Mouse (Mus musculus): Measurements from ENCODE around the gene Itgb7. TPM values are rescaled to one million over a fixed set of nuclear protein-coding genes. Genes with fewer than 3 reads are reported as not detected.
"Not testable (repeated sequence)": the region's sequence is repeated elsewhere in the genome, so short reads cannot be mapped to it uniquely, and the experiment has no call there.

Itgb7 gene
- polyA plus RNA-seq, 1 experiment from 2014 or later = 0.99 TPM

- Histone ChIP-seq H3K4me2 (replicated peaks) (no peak overlapping the region), H3K27ac (replicated peaks) (no peak overlapping the region), H3K9me3 (no peaks in the 10 kb centered on the region), H3K9ac (replicated peaks) (no peak overlapping the region), H3K36me3 (no peaks in the 10 kb centered on the region), H3K4me3 (no peak overlapping the region), H3K4me1 (peaks cover 10% of the 10 kb centered on the region), H3K27me3 (no peaks in the 10 kb centered on the region)
- no peak for ATAC-seq (replicated peaks)
- 86% methylated on average over 14 of the region's 14 CpGs for WGBS
Measured at GRCm38 (mm10) chr15:102238543-102239259, 7.0 kb upstream of the Itgb7 start.

- 17% methylated on average over 21 of the region's 21 CpGs for WGBS
- Histone ChIP-seq H3K36me3 (no peaks in the 10 kb centered on the region), H3K9ac (replicated peaks) (no peak overlapping the region), H3K27ac (replicated peaks) (no peak overlapping the region), H3K4me2 (replicated peaks) (no peak overlapping the region), H3K9me3 (no peaks in the 10 kb centered on the region), H3K4me3 (no peak overlapping the region), H3K4me1 (peaks cover 4% of the 10 kb centered on the region; the same call in 1 of the 2 replicates), H3K27me3 (no peaks in the 10 kb centered on the region)
- ATAC-seq (replicated peaks) = peak; percentile 21; the same call in 1 of the 2 replicates
Measured at GRCm38 (mm10) chr15:102235371-102236027, 3.8 kb upstream of the Itgb7 start.

GRCm38 (mm10) chr15:102233896-102234295 lies 2.2 kb upstream of the Itgb7 start:
- Histone ChIP-seq H3K4me2 (replicated peaks) (no peak overlapping the region), H3K9ac (replicated peaks) (no peak overlapping the region), H3K4me1 (peaks cover 4% of the 10 kb centered on the region; the same call in 1 of the 2 replicates), H3K4me3 (no peak overlapping the region), H3K36me3 (no peaks in the 10 kb centered on the region), H3K9me3 (no peaks in the 10 kb centered on the region), H3K27me3 (no peaks in the 10 kb centered on the region), H3K27ac (replicated peaks) (no peak overlapping the region)
- no peak for ATAC-seq (replicated peaks)
- WGBS = 35% methylated on average over 2 of the region's 2 CpGs

- 85% methylated on average over 7 of the region's 7 CpGs for WGBS
Measured at GRCm38 (mm10) chr15:102232764-102233163, 1.0 kb upstream of the Itgb7 start.

GRCm38 (mm10) chr15:102230408-102231321 lies 1.1 kb downstream of the Itgb7 start:
- 83% methylated on average over 17 of the region's 17 CpGs for WGBS
- H3K27ac ChIP-seq (replicated peaks) = no peak overlapping the region
- no peak overlapping the region for H3K4me2 ChIP-seq (replicated peaks)
- no peaks in the 10 kb centered on the region for H3K36me3 ChIP-seq
- H3K9ac ChIP-seq (replicated peaks) = no peak overlapping the region
- no peaks in the 10 kb centered on the region for H3K27me3 ChIP-seq
- H3K4me3 ChIP-seq = no peak overlapping the region
- peaks cover 4% of the 10 kb centered on the region; the same call in 1 of the 2 replicates for H3K4me1 ChIP-seq
- no peaks in the 10 kb centered on the region for H3K9me3 ChIP-seq
- no peak for ATAC-seq (replicated peaks)

More at GRCm38 (mm10) chr15:102232764-102233163, 1.0 kb upstream of the Itgb7 start:
- H3K27ac ChIP-seq (replicated peaks) = no peak overlapping the region
- no peak overlapping the region for H3K9ac ChIP-seq (replicated peaks)
- no peak overlapping the region for H3K4me3 ChIP-seq
- H3K4me1 ChIP-seq = peaks cover 4% of the 10 kb centered on the region; the same call in 1 of the 2 replicates
- no peak overlapping the region for H3K4me2 ChIP-seq (replicated peaks)
- no peaks in the 10 kb centered on the region for H3K36me3 ChIP-seq
- no peak for ATAC-seq (replicated peaks)
- H3K27me3 ChIP-seq = no peaks in the 10 kb centered on the region
- H3K9me3 ChIP-seq = no peaks in the 10 kb centered on the region

GRCm38 (mm10) chr15:102225619-102226018 lies 6.1 kb downstream of the Itgb7 start:
- H3K4me2 ChIP-seq (replicated peaks); H3K9me3 ChIP-seq; ATAC-seq (replicated peaks); H3K27ac ChIP-seq (replicated peaks); H3K27me3 ChIP-seq; H3K4me3 ChIP-seq; H3K36me3 ChIP-seq; H3K9ac ChIP-seq (replicated peaks): not testable (repeated sequence)
- 77% methylated on average over 6 of the region's 6 CpGs for WGBS
- peaks cover 15% of the 10 kb centered on the region for H3K4me1 ChIP-seq

- peak overlapping the region; percentile 87 for H3K4me2 ChIP-seq (replicated peaks)
- H3K36me3 ChIP-seq = no peaks in the 10 kb centered on the region
- WGBS = 13% methylated on average over 21 of the region's 21 CpGs
- H3K9me3 ChIP-seq = no peaks in the 10 kb centered on the region
- ATAC-seq (replicated peaks) = peak; percentile 42; the same call in 1 of the 2 replicates
- H3K4me1 ChIP-seq = peaks cover 15% of the 10 kb centered on the region
- H3K27me3 ChIP-seq = peaks cover 7% of the 10 kb centered on the region; the same call in 1 of the 2 replicates
- H3K4me3 ChIP-seq = peak overlapping the region; percentile 42
- H3K27ac ChIP-seq (replicated peaks) = no peak overlapping the region
- H3K9ac ChIP-seq (replicated peaks) = no peak overlapping the region
Measured at GRCm38 (mm10) chr15:102224992-102225617, 6.6 kb downstream of the Itgb7 start.

GRCm38 (mm10) chr15:102224186-102224991 lies 7.4 kb downstream of the Itgb7 start:
- peak overlapping the region; percentile 87 for H3K4me2 ChIP-seq (replicated peaks)
- 2% methylated on average over 43 of the region's 43 CpGs for WGBS
- peak overlapping the region; percentile 42 for H3K4me3 ChIP-seq
- peak overlapping the region; percentile 44 for H3K9ac ChIP-seq (replicated peaks)
- no peak overlapping the region for H3K27ac ChIP-seq (replicated peaks)
- no peaks in the 10 kb centered on the region for H3K36me3 ChIP-seq
- no peaks in the 10 kb centered on the region for H3K9me3 ChIP-seq
- peaks cover 7% of the 10 kb centered on the region; the same call in 1 of the 2 replicates for H3K27me3 ChIP-seq
- H3K4me1 ChIP-seq = peaks cover 15% of the 10 kb centered on the region
- peak; percentile 89 for ATAC-seq (replicated peaks)

GRCm38 (mm10) chr15:102222386-102222785 lies 9.4 kb downstream of the Itgb7 start:
- no peak for ATAC-seq (replicated peaks)
- Histone ChIP-seq H3K4me3 (no peak overlapping the region), H3K27me3 (peaks cover 7% of the 10 kb centered on the region; the same call in 1 of the 2 replicates), H3K9me3 (no peaks in the 10 kb centered on the region), H3K36me3 (peaks cover 2% of the 10 kb centered on the region; the same call in 1 of the 2 replicates), H3K4me2 (replicated peaks) (no peak overlapping the region), H3K27ac (replicated peaks) (no peak overlapping the region), H3K9ac (replicated peaks) (no peak overlapping the region), H3K4me1 (peaks cover 15% of the 10 kb centered on the region)
- 49% methylated on average over 10 of the region's 10 CpGs for WGBS

- ATAC-seq (replicated peaks) = no peak
- peaks cover 38% of the 10 kb centered on the region for H3K36me3 ChIP-seq
Measured at GRCm38 (mm10) chr15:102217325-102217724, 14.4 kb downstream of the Itgb7 start.

More at GRCm38 (mm10) chr15:102217325-102217724, 14.4 kb downstream of the Itgb7 start:
- WGBS = 82% methylated on average over 7 of the region's 7 CpGs
- no peaks in the 10 kb centered on the region for H3K9me3 ChIP-seq
- H3K4me3 ChIP-seq = no peak overlapping the region
- no peak overlapping the region for H3K4me2 ChIP-seq (replicated peaks)
- H3K4me1 ChIP-seq = no peaks in the 10 kb centered on the region
- no peaks in the 10 kb centered on the region for H3K27me3 ChIP-seq
- no peak overlapping the region for H3K27ac ChIP-seq (replicated peaks)
- no peak overlapping the region for H3K9ac ChIP-seq (replicated peaks)

Measured in forebrain, embryonic 15.5 days (tissue).